Mouse (Mus musculus): ENCODE data around the gene Sult3a2. TPM values are rescaled to one million over a fixed set of nuclear protein-coding genes. Genes with fewer than 3 reads are reported as not detected.
"Not testable (repeated sequence)": the region's sequence is repeated elsewhere in the genome, so short reads cannot be mapped to it uniquely, and the experiment has no call there.

The Sult3a2 gene
- polyA plus RNA-seq (2016; fragmentation: Nextera tagmentation; extraction: Ambion mirVana), result not detected in 2 replicates

GRCm38 (mm10) chr10:33786604-33787003 lies at the start of gene Sult3a2:
TSS of gene Sult3a2 (minus strand) at chr10:33786704.
- 85% methylated on average over 3 of the region's 3 CpGs for WGBS
- no peak within 1 kb of the TSS for H3K4me3 ChIP-seq
- no peak within 1 kb of the TSS for H3K9ac ChIP-seq
- no peak for ATAC-seq (ENCODE audit: low FRiP score)
- H3K9me3 ChIP-seq (replicated peaks), result no peaks in the 10 kb centered on the region
- H3K4me1 ChIP-seq, result no peaks in the 10 kb centered on the region
- H3K36me3 ChIP-seq, result no peaks in the 10 kb centered on the region
- H3K4me2 ChIP-seq (replicated peaks), result no peak within 1 kb of the TSS
- no peaks in the 10 kb centered on the region for H3K27me3 ChIP-seq
- no peak within 1 kb of the TSS for H3K27ac ChIP-seq

- no peak overlapping the region for H3K9ac ChIP-seq
- no peaks in the 10 kb centered on the region for H3K36me3 ChIP-seq
- H3K4me1 ChIP-seq, result no peaks in the 10 kb centered on the region
- no peaks in the 10 kb centered on the region for H3K9me3 ChIP-seq (replicated peaks)
- 99% methylated on average over 3 of the region's 3 CpGs for WGBS
- no peak overlapping the region for H3K4me3 ChIP-seq
- no peaks in the 10 kb centered on the region for H3K27me3 ChIP-seq
- no peak overlapping the region for H3K4me2 ChIP-seq (replicated peaks)
- no peak for ATAC-seq (ENCODE audit: low FRiP score)
- H3K27ac ChIP-seq, result no peak overlapping the region
Observed at GRCm38 (mm10) chr10:33820892-33821291, 34.4 kb upstream of the Sult3a2 start.

- WGBS, result 75% methylated on average over 1 of the region's 1 CpGs
- Histone ChIP-seq H3K36me3 (no peaks in the 10 kb centered on the region), H3K9me3 (replicated peaks) (no peaks in the 10 kb centered on the region), H3K4me3 (no peak overlapping the region), H3K4me1 (no peaks in the 10 kb centered on the region), H3K27ac (no peak overlapping the region), H3K27me3 (no peaks in the 10 kb centered on the region), H3K9ac (no peak overlapping the region), H3K4me2 (replicated peaks) (no peak overlapping the region)
- no peak for ATAC-seq (ENCODE audit: low FRiP score)
Observed at GRCm38 (mm10) chr10:33816923-33817322, 30.4 kb upstream of the Sult3a2 start.

- Histone ChIP-seq H3K9ac (no peak overlapping the region), H3K27ac (no peak overlapping the region)
Observed at GRCm38 (mm10) chr10:33814266-33814665, 27.8 kb upstream of the Sult3a2 start.

GRCm38 (mm10) chr10:33811807-33812206 lies 25.3 kb upstream of the Sult3a2 start:
- no peaks in the 10 kb centered on the region for H3K4me1 ChIP-seq
- no peaks in the 10 kb centered on the region for H3K36me3 ChIP-seq
- H3K27me3 ChIP-seq, result no peaks in the 10 kb centered on the region
- no peak overlapping the region for H3K9ac ChIP-seq
- whole genome bisulfite sequencing, result 21% methylated on average over 1 of the region's 1 CpGs
- ATAC-seq (ENCODE audit: low FRiP score), result no peak
- no peaks in the 10 kb centered on the region for H3K9me3 ChIP-seq (replicated peaks)
- H3K4me2 ChIP-seq (replicated peaks), result no peak overlapping the region
- H3K4me3 ChIP-seq, result no peak overlapping the region
- H3K27ac ChIP-seq, result no peak overlapping the region

More at GRCm38 (mm10) chr10:33814266-33814665, 27.8 kb upstream of the Sult3a2 start:
- H3K36me3 ChIP-seq, result no peaks in the 10 kb centered on the region
- H3K27me3 ChIP-seq, result no peaks in the 10 kb centered on the region
- no peak overlapping the region for H3K4me2 ChIP-seq (replicated peaks)
- no peaks in the 10 kb centered on the region for H3K9me3 ChIP-seq (replicated peaks)
- no peak overlapping the region for H3K4me3 ChIP-seq
- no peak for ATAC-seq (ENCODE audit: low FRiP score)
- H3K4me1 ChIP-seq, result no peaks in the 10 kb centered on the region

- not testable (repeated sequence) for H3K9me3 ChIP-seq (replicated peaks); H3K9ac ChIP-seq; ATAC-seq (ENCODE audit: low FRiP score); H3K4me1 ChIP-seq; H3K27ac ChIP-seq; H3K4me2 ChIP-seq (replicated peaks); H3K4me3 ChIP-seq; H3K36me3 ChIP-seq; H3K27me3 ChIP-seq
- 84% methylated on average over 6 of the region's 6 CpGs for WGBS
Observed at GRCm38 (mm10) chr10:33797221-33797949, 10.9 kb upstream of the Sult3a2 start.

- not testable (repeated sequence) for H3K36me3 ChIP-seq; H3K4me1 ChIP-seq; H3K9ac ChIP-seq; H3K4me2 ChIP-seq (replicated peaks); H3K9me3 ChIP-seq (replicated peaks); H3K27ac ChIP-seq; H3K27me3 ChIP-seq; ATAC-seq (ENCODE audit: low FRiP score); H3K4me3 ChIP-seq
- 86% methylated on average over 4 of the region's 4 CpGs for WGBS
Observed at GRCm38 (mm10) chr10:33796269-33796915, 9.9 kb upstream of the Sult3a2 start.

- not testable (repeated sequence) for H3K27ac ChIP-seq; ATAC-seq (ENCODE audit: low FRiP score); H3K9me3 ChIP-seq (replicated peaks); H3K9ac ChIP-seq; H3K27me3 ChIP-seq; H3K4me3 ChIP-seq; H3K4me1 ChIP-seq; H3K4me2 ChIP-seq (replicated peaks); H3K36me3 ChIP-seq
- WGBS, result 83% methylated on average over 3 of the region's 3 CpGs
Observed at GRCm38 (mm10) chr10:33792166-33792565, 5.7 kb upstream of the Sult3a2 start.

GRCm38 (mm10) chr10:33787541-33787940 lies 1.0 kb upstream of the Sult3a2 start:
- Histone ChIP-seq H3K4me1 (no peaks in the 10 kb centered on the region), H3K27ac (no peak overlapping the region), H3K4me2 (replicated peaks) (no peak overlapping the region), H3K4me3 (no peak overlapping the region), H3K9me3 (replicated peaks) (no peaks in the 10 kb centered on the region), H3K36me3 (no peaks in the 10 kb centered on the region), H3K9ac (no peak overlapping the region), H3K27me3 (no peaks in the 10 kb centered on the region)
- ATAC-seq (ENCODE audit: low FRiP score), result no peak

GRCm38 (mm10) chr10:33735251-33735650 lies 51.3 kb downstream of the Sult3a2 start:
- not testable (repeated sequence) for H3K27ac ChIP-seq; H3K4me3 ChIP-seq; ATAC-seq (ENCODE audit: low FRiP score); H3K27me3 ChIP-seq; H3K4me2 ChIP-seq (replicated peaks); H3K9me3 ChIP-seq (replicated peaks); H3K9ac ChIP-seq; H3K4me1 ChIP-seq; H3K36me3 ChIP-seq
- 94% methylated on average over 7 of the region's 7 CpGs for WGBS

GRCm38 (mm10) chr10:33733241-33733640 lies 53.3 kb downstream of the Sult3a2 start:
- no peak overlapping the region for H3K4me2 ChIP-seq (replicated peaks)
- no peak overlapping the region for H3K4me3 ChIP-seq
- H3K9ac ChIP-seq, result no peak overlapping the region
- no peaks in the 10 kb centered on the region for H3K27me3 ChIP-seq
- H3K36me3 ChIP-seq, result no peaks in the 10 kb centered on the region
- H3K9me3 ChIP-seq (replicated peaks), result no peaks in the 10 kb centered on the region
- H3K4me1 ChIP-seq, result no peaks in the 10 kb centered on the region
- no peak for ATAC-seq (ENCODE audit: low FRiP score)
- H3K27ac ChIP-seq, result no peak overlapping the region

GRCm38 (mm10) chr10:33732409-33733185 lies 53.9 kb downstream of the Sult3a2 start:
- 83% methylated on average over 4 of the region's 4 CpGs for WGBS
- no peak for ATAC-seq (ENCODE audit: low FRiP score)
- no peaks in the 10 kb centered on the region for H3K4me1 ChIP-seq
- H3K27ac ChIP-seq, result no peak overlapping the region
- H3K27me3 ChIP-seq, result no peaks in the 10 kb centered on the region
- no peaks in the 10 kb centered on the region for H3K36me3 ChIP-seq
- H3K4me3 ChIP-seq, result no peak overlapping the region
- H3K4me2 ChIP-seq (replicated peaks), result no peak overlapping the region
- no peak overlapping the region for H3K9ac ChIP-seq
- H3K9me3 ChIP-seq (replicated peaks), result no peaks in the 10 kb centered on the region

Data from hindbrain, embryonic 12.5 days (tissue).